Mouse (Mus musculus): Measurements from ENCODE around the gene Trmt2b.
A peak's percentile ranks its signal among the peaks of the same experiment; 100 is the strongest.
"Not testable (repeated sequence)": the region's sequence is repeated elsewhere in the genome, so short reads cannot be mapped to it uniquely, and the experiment has no call there.

Gene Trmt2b

DNA sequence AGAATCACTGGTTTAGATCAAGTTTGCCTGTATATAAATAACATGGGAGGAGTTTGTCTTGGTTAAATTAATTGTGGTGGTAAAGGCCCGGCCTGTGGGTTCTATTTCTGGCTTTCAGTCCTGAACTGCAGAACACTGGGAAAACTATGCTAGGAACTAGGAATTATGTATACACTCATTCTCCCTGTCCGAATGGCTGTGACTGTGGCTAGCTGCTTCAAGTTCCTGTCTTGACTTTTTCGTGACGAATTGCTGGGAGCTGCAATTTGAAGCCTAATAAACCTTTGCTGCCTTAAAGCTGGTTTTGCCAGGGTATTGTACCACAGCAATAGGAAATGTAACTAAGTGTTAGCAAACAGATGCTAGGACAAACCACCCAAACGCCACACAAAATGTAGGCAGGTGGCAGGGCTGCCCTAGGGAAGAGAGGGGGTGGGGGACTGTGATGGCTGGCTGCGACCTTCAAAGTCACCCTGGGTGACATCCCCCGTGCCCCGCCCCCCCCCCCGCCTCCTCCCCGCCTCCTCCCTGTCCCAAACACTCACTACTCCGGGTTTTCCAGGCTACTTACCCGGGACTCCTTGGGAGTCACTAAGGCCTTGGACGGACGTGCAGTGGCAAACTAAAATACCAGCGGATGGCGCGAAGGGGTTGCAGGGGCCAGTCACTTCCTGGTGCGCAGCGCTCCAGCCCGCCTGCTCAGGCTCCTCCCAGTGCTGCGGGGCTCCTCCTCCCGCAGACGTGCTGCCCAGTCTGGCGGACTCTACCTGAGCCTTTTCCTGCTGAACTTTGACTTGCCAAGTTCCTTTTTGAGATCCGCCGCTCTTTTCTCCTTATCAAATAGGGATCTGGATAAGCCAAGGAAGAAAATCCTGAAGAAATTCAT lies at the start of gene Trmt2b:
Gene Trmt2b (minus strand): TSS at position 710 of the 886 bp plus-strand sequence.
- DNase-seq (ENCODE audit: low spot score in 2 of 2) = peak; percentile 18 to 29

DNA sequence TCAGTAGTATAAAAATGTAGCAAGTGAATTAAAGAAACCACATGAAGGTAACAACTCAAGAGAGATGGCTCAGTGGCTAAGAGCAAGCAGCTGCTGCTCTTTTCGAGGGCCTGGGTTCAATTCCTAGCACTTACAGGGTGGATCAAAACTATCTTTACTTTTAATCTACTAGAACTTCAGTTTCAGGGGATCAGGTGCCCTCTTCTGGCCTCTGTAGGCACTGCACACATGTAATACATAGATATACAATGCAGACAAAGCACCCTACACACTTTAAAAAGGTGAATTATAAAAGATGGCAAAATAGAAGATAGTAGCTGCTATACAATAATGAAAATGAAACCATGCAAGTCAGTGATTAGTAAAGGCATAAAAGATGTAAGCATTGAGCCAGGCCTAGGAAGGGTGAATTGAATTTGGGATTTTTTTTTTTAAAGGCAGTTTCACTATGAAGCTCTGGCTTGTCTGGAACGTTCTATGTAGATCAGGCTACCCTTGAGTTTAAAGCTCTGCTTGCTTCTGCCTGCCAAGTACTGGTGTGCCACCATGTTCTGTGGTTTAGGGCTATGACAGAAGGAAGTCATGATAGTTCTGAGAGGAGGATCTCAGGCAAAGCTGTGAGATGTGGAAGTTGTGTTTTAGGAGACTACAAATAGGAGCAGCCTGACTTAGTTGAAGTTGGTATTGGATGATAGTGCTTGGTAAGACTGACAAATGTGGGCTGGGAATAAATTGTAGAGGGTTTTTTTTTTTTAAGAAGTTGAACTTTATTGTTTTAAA lies 42.6 kb upstream of the Trmt2b start:
- DNase-seq (ENCODE audit: low spot score in 2 of 2) = peak in 1 of 2 experiments; percentile 16

DNA sequence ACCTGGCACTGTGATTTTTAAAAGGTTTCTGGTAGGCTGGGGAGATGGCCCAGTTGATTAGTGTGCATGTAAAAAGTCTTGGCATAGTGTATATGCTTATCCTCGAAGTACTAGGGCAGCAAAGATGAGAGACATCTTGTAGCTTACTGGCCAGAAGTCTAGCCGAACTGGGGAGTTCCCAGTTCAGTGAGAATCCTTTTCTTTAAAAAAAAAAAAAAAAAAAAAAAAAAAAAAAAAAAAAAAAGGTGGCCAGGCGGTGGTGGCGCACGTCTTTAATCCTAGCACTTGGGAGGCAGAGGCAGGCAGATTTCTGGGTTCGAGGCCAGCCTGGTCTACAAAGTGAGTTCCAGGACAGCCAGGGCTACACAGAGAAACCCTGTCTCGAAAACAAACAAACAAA lies 34.4 kb upstream of the Trmt2b start:
- not testable (repeated sequence) for DNase-seq (ENCODE audit: low spot score in 2 of 2)

DNA sequence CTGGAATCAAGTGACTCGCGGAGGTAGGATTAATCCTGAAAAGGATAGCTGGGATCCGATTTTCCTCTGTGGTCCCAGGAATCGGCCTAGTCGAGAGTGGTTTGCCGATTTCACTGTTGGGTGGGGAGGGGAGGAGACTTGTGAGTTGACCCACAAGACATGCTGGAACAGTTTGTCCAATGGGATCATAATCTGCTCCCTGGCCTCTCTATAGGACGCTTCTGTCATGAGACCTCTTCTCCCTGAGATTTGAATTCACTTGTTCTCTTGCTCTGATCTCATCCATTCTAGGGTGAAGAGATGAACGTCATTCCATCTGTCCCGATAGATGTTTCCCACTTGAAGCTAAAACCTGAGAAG lies 31.5 kb upstream of the Trmt2b start:
- DNase-seq (ENCODE audit: low spot score in 2 of 2) = no peak

DNA sequence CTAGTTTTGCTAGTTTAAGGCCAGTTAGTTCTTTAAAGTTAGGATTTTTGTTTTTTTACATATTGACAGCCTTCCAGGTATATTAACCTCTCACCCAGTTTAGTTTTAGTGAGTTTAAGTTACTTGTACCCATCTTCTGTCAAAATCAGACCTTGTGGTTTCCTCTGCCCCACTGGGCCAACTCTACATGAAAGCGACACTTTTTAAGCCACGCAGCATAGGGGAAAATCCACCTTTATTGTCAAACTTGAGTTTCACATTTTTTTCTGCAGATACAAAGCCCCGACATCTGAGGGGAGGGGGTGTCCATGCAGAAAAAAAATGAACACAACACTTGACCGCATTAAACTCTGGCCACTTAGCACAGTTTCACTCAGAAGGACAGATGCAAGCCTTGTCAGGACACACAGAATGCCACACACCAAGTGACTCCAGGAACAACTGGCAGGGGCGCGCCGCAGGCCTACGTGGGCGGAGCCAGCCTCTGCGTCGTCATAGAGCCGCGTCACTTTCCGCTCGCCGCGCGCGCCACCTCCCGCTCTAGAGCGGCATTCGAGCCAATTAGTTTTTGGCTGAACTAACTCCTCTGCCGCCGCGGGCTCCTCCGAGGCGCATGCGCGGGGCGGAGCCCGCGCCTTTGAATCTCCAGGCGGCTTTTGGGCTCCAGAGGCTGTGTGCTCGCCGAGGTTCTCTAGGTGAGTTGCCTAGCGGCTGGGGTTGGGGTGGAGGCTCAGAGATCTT lies 30.9 kb upstream of the Trmt2b start, which contains the start of gene Cenpi:
Gene Cenpi (plus strand): TSS at position 551 of the 741 bp plus-strand sequence.
- DNase-seq (ENCODE audit: low spot score in 2 of 2) = peak; percentile 69 to 88

DNA sequence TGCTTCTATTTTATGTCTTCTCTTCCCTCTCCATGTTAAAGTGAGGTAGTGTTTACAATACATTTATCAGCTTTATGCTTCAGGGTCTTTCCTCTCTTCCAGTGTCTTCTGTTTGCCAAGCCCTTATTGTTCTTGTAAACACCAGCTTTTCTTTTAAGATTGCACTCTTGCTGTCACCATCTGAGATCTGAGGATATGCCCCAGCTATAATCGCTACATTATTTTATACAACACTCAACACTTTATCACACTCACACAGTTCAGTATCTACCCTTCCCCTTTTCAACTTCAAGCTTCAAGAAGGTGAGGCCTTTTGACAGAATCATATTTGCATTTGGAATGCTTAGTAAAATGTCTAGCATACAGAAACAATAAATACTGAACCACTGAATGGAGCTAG lies 26.5 kb upstream of the Trmt2b start:
- DNase-seq (ENCODE audit: low spot score in 2 of 2) = no peak

DNA sequence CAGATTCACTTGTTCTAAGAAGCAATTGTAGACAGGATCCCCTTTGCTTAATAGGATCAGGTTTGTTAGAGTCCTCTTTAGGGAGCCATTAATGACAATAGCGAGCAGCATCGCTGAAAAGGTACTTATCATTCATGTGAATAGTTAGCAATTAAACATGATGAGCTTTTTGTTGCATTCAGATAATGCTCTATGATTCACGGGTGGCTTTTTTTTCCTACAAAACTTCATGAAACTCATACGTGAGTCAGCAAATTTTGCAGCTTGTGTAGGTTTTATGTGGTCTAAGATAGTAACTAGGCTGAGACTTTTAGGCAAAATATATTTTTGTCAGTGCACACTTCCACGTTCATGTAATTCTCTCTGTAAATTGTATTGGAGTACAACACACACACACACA lies 23.4 kb upstream of the Trmt2b start:
- no peak for DNase-seq (ENCODE audit: low spot score in 2 of 2)

DNA sequence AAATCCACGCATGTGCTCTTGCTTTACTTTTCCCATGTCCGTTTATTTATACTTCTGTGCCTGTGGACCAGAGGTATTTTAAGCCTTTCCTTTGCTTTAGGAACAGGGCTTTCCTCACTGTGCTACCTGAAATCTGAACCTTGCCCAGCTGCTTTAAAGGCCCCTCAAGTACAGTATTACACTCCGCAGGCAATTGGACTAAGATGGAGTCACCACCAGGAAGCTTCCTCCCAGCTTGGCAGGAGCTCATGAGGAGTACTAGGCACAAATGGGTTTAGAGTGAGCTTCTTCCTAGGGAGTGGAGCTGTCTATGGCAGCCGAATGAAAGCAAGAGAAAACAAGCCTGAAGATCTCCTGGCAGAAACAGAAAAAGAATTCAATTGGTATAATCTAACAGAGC lies 20.4 kb upstream of the Trmt2b start:
- peak in 1 of 2 experiments; percentile 21 for DNase-seq (ENCODE audit: low spot score in 2 of 2)

DNA sequence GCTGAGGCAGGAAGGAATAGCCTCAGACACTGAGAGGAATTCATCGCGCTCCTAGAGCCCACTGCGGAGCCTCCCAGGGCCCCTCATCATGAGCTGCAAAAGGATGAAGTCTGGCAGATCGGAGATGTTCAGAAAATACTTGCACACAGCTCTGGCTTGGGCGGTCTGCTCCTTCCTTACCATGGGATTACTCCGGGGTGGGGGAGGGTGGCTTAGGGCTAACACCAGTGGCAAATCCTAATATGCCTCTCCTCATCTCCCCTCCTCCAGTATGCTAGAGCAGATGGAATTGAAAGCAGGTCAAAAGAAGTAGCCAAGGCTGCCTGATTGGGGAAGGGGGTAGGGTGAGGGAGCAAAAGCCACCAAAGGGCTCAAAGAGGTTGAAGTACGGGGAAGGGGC lies 20.0 kb upstream of the Trmt2b start:
- no peak for DNase-seq (ENCODE audit: low spot score in 2 of 2)

DNA sequence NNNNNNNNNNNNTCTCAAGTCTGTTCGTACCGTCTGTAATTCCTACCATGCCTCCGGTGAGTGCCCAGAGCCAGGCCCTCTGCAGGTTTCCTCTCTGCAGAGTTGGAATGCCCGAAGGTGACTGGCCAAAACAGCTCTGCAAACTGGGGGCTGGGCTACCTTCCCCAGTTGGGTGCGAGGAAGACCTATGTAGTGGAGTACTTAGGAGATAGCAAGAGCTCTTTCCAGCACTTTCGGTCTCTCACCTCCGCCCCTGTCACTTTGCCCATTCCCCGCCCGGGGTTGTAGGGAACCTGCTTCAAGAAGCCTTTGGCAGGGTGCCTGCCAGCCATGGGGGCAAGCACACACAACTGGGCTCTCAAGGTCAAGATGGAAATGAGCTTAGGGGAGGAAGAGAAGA lies 19.5 kb upstream of the Trmt2b start:
- peak; percentile 14 to 24 for DNase-seq (ENCODE audit: low spot score in 2 of 2)

DNA sequence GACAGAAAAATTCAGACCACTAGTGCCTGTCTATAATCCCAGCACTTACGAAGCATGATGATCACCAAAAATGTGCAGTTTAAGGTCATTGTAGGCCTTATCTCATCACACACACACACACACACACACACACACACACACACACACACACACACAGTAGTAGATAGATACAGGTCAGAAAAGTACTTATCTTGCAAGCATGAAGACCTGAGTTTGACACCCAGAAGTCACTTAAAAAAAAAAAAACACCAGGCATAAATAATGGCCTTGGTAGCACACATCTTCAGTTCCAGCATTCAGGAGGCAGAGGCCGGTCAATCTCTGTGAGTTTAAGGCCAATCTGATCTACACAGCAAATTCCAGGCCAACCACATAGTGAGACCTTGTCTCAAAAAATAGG lies 10.5 kb upstream of the Trmt2b start:
- no peak for DNase-seq (ENCODE audit: low spot score in 2 of 2)

DNA sequence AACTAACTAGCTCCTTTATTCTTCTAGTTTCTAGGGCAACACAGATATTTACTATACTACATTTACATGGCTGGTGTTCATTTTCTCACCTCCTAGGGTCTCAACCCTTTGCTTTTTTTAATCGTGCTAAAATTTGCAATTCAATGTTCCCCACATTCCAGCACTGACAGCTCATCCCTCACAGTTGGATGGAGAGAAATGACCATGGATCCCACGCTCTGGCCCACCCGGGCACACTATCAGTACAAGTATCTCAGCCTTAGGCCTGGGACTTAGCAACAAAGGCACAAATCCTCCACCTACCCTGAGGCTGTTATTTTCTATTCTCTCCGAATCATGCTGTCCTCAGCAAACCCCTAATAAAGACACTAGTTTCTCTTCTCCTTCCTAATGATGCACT lies 9.0 kb upstream of the Trmt2b start:
- no peak for DNase-seq (ENCODE audit: low spot score in 2 of 2)

DNA sequence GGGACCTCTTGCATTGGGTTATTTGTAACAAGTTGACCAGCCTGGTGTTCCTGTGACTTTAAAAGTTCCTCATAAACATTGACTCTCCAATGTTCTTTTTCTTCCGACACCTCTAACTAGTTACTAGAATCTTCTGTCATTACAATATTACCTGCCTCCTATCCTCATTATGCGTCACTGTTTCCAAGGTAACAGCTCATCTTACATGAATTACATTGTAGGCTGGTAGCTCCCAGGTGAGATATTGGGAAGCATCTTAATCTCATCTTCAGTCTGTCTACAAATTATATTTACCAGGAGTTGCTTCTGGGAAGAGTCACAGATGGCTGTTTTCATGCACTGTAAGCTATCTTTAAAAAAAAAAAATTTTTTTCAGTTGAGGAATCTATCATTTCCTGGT lies 8.3 kb upstream of the Trmt2b start:
- DNase-seq (ENCODE audit: low spot score in 2 of 2) = no peak

DNA sequence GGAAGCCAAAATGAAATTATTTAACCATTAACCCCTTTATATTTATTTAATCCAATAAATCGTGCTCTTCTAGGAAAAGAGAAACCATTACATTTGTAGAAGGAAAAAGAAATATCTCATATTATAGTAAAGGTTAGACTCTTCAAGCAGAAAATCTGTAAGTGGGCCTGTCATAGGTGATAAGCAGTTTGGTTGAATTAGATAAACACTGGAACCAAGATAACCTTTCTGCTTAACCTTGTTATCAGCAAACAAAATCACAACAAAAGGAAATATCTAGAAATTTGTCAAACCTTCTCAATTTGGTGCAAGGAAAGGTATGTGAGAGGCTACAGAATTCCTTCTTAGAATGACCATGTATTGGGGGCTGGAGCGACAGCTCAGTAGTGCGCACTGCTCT lies 3.7 kb upstream of the Trmt2b start:
- no peak for DNase-seq (ENCODE audit: low spot score in 2 of 2)

DNA sequence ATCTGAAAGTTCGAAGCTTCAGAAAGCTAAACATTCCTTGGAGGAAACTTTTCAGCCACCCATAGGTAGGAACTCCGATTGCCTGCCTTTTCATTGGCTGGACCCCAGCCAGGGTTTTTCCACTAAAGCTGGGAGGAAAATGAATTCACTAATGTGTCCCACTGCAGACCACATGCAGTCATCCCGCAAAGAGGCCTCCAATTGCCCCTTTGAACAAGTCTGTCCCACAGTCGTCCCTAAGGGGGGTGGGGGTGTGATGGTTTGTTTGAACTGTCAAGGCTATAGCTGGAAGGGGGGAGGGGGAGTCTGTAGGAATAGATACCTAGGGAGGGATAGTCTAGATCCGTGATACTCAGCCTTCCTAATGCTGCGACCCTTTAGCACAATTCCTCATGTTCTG lies 1.1 kb downstream of the Trmt2b start:
- no peak for DNase-seq (ENCODE audit: low spot score in 2 of 2)

DNA sequence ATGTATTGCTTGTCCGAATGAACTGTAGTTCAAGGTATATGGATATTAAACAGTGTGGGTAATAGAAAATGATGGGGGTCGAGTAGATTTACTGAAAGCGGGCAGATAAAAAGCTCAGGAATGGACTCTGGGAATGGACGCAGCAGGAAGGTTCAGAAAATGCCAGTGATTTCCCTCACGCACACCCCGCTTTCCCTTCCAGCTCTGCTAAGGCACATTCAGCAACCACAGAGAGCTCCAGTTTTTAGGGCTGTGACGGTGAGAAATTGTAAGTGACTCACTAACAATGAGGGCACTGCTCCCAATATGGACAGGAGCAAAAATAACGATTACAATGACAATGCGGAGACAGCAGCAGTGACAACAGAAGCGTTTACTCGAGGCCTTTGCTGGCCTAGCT lies 14.7 kb downstream of the Trmt2b start:
- DNase-seq (ENCODE audit: low spot score in 2 of 2) = no peak

DNA sequence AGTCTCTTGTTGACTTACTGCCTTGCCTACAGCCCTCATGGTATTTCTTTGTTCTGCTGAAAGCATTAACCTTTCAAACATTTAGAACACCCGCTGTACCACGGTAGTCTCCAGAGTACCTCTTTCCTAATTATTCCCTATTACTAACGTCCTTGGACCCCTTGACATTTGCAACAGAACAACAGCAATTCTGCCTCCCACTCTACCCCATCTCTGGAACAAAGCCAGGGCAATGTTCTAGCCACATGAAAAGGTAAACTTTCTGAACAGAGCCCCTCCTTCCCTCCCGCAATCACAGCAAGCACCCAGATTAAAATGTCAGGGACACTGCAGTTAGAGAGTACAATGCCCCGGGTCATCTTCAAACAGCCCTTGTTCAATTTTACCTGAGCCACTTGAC lies 15.6 kb downstream of the Trmt2b start:
- no peak for DNase-seq (ENCODE audit: low spot score in 2 of 2)

DNA sequence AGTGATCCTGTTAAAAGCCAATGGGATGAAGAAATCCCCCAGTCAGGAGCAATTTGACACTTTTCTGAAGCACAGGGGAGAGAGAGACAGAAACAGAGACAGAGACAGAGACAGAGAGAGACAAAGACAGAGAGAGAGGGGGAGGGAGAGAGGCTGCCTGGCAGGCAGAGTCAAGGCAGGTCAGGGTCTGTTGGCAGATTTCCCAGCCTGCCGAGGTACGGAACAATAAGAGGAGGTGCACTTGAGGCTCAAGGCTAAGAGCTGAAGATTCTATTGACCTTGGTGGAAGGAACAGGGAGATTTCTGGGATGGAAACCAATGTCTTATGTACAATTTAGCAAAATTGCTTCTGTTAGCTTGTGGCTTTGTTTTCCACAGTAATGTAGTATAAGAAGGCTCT lies 28.6 kb downstream of the Trmt2b start:
- DNase-seq (ENCODE audit: low spot score in 2 of 2) = no peak

DNA sequence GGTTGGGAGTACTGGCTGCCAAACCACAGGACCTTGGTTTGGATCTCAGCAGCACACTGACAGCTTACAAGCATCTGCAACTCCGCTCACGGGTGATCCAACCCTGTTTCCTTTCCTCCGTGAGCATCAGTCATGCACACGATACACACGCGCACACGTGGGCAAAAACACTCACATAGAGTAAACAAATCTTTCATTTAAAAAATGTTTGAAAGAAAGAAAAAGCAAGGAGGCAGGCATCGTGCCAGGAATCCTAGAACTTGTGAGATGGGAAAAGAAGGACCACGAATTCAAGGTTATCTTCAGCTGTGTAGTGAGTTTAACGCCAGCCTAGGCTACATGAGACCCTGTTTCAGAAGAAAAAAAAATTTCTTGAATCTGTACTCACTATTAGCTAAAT lies 30.8 kb downstream of the Trmt2b start:
- no peak for DNase-seq (ENCODE audit: low spot score in 2 of 2)

DNA sequence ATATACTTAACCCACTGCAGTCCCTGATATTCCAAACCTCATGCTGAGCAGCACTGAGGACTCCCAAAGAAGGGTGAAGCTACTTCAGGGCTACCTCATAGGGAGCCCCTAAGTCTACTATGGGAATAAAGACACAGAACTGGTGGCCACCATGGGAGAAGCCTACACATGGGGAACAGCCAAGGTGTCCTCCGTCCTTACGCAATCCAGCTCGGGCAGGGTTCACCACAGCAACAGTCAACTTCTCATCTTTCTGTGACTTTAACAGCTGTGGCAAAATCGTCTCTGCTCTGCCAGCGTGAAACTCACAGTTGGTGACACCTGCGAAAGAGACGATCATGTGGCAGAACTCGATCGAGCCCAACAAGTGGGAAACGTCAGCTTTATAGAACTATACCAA lies 38.5 kb downstream of the Trmt2b start:
- DNase-seq (ENCODE audit: low spot score in 2 of 2) = no peak

DNA sequence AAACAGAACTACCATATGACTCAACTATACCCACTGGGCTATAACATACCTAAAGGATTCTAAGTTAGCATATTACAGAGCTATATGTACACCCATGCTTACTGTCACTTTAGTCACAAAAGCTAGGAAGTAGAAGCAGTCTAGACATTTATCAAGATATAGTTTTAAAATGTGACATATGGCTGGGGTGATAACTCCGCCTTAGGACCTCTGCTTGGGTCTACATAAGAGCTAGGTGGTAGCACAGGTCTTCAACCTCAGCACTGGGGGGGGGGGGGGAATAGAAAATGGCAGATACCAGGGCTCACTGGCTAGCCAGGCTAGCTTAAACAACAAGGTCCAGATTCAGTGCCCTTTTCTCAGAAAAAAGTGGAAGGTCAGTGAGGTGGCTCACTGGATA lies 43.7 kb downstream of the Trmt2b start:
- DNase-seq (ENCODE audit: low spot score in 2 of 2) = no peak

DNA sequence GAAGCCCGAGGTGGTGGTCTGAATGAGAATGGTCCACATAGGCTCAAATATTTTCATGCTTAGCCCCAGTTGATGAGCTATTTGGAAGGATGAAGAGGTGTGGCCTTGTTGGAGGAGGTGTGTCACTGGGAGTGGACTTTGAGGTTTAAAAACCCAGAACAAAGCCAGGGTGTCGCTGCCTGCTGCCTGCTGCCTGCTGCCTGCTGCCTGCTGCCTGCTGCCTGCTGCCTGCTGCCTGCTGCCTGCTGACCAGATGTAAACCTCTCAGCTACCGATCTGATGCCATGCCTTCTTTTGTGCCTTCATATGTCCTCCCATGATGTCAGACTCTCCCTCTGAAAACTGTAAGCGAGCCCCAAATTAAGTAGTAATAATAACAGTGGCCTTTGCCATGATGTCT lies 54.9 kb downstream of the Trmt2b start, which contains the start of gene Nox1:
Gene Nox1 (minus strand): TSS at position 101 of the 400 bp plus-strand sequence.
- DNase-seq (ENCODE audit: low spot score in 2 of 2) = no peak
